Mouse (Mus musculus) bone marrow macrophage, adult 2 months (primary cell): ENCODE results near the gene Rgs7bp. TPM values are rescaled to one million over a fixed set of nuclear protein-coding genes. Genes with fewer than 3 reads are reported as not detected.
"Not testable (repeated sequence)": the region's sequence is repeated elsewhere in the genome, so short reads cannot be mapped to it uniquely, and the experiment has no call there.

Source experiments
- H3K27ac ChIP-seq: 2 replicates; pipeline ENCODE4 v1.5.1; 2012; ENCODE audit warnings: low read depth, low read length; ENCODE audit not compliant: insufficient read depth
- H3K4me1 ChIP-seq: 2 replicates; pipeline ENCODE4 v1.6.1; 2012; ENCODE audit warnings: low read length; ENCODE audit not compliant: control insufficient read depth, insufficient read depth
- H3K4me3 ChIP-seq: 2 replicates; pipeline ENCODE4 v1.5.1; 2012; ENCODE audit warnings: mild to moderate bottlenecking, low read length, moderate library complexity; ENCODE audit not compliant: insufficient read depth
- CTCF ChIP-seq: IDR thresholded peaks from 2 replicates; pipeline ENCODE4 v1.5.1; 2012; ENCODE audit warnings: low read depth, mild to moderate bottlenecking, low read length, moderate library complexity
- POLR2A ChIP-seq: IDR thresholded peaks from 2 replicates; pipeline ENCODE4 v1.6.1; 2012; ENCODE audit warnings: mild to moderate bottlenecking, low read depth, low read length, borderline replicate concordance
- polyA plus RNA-seq: library from polyadenylated mRNA; stranded (reverse); fragments of >200 nt; gene quantifications from 2 replicates; pipeline ENCODE4 v1.2.4, GENCODE M21; 2012; ENCODE audit not compliant: missing spikeins, insufficient read depth, insufficient read length

Gene Rgs7bp
- polyA plus RNA-seq, 1 experiment = 0.11 TPM

- no peak for TF ChIP-seq CTCF
- TF ChIP-seq POLR2A = no peak
Observed at GRCm38 (mm10) chr13:104916106-104916505, 138.6 kb downstream of the Rgs7bp start.

DNA sequence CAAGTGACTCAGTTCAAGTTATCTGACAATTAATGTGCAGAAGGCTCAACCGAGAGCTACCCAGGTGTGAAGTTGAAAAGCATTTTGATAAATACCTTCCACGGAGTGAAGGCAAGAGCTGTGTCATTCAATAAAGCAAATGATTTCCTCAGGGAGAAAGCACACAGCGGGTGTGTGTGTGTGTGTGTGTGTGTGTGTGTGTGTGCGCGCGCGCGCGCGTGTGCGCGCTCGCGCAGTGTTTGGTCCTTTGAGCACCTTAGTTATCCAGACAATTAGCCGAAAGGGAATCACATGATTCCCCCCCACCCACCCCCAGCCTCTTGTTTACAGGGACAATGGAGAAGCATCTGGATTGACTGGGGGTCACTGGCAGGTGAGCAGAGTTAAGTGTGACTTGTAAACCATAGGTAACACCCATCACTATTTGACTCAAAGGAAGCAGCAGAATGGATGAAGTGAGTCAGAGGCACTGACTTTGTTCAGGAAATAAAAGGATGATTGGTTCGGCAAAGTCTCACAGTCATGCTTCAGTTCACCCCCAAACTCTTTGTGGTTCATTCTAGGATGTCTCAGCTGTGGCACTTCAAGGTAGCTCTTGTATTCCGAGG is 140.3 kb downstream of the Rgs7bp start:
- no peak for TF ChIP-seq CTCF
- no peak for TF ChIP-seq POLR2A
- no peak overlapping the region for H3K4me3 ChIP-seq
- no peak overlapping the region for H3K27ac ChIP-seq
- no peaks in the 10 kb centered on the region for H3K4me1 ChIP-seq

More at GRCm38 (mm10) chr13:104916106-104916505, 138.6 kb downstream of the Rgs7bp start:
- H3K27ac ChIP-seq = no peak overlapping the region
- H3K4me3 ChIP-seq = no peak overlapping the region
- H3K4me1 ChIP-seq = no peaks in the 10 kb centered on the region

DNA sequence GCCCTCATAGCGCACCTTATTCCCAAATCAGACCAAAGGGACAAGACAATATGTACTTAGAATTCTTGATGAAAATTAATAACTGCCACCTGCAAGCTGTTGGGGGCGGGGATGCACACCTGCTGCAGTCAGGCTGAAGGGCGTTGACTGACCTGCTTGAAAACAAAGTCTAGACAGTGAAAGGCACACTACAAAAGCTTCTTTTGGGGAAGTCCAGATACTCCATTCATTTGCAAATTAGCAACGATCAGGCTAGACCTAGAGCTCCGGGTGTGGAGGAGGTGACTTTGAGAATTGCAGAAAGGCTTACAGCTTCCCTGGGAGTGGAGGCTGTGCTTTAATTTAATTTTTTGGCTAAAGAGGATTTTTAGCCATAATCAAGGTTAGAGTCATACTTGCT is 143.1 kb downstream of the Rgs7bp start:
- not testable (repeated sequence) for H3K4me1 ChIP-seq, H3K4me3 ChIP-seq, H3K27ac ChIP-seq

GRCm38 (mm10) chr13:104911006-104911405 is 143.7 kb downstream of the Rgs7bp start:
- not testable (repeated sequence) for H3K27ac ChIP-seq, H3K4me1 ChIP-seq, H3K4me3 ChIP-seq

DNA sequence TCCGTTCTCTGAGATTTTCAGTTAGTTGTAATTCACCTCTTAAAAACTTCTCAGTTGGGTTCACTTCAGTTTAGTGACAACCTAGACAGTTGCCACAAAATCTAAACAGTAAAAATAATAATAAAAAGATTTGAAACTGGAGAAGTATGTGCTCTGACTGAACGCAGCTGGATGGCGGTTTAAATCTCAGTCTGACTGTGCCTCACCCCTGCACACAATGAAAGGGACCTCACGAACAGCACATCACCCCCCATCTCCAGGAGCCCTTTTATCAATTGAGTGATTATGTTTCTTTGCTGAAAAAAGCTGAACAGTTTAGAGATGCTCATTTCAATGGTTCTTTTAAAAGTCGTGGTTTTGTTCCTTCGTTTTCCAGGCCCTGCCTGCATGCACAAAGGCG is 146.0 kb downstream of the Rgs7bp start:
- no peak for TF ChIP-seq POLR2A
- no peak for TF ChIP-seq CTCF
- Histone ChIP-seq H3K4me1 (no peaks in the 10 kb centered on the region), H3K27ac (no peak overlapping the region), H3K4me3 (no peak overlapping the region)

Other genes starting within 250 kb of the Rgs7bp start
- 15.6 and 15.9 TPM in 2 replicates for gene Cwc27, start 237.8 kb downstream of the Rgs7bp start, polyA plus RNA-seq
- not detected in 2 replicates for gene Shisal2b, start 191.0 kb downstream of the Rgs7bp start, polyA plus RNA-seq
- gene 4933425L06Rik, start 27.2 kb upstream of the Rgs7bp start, polyA plus RNA-seq = not detected in 2 replicates
- 29.3 and 33.3 TPM in 2 replicates for gene Rnf180, start 239.9 kb upstream of the Rgs7bp start, polyA plus RNA-seq